Mouse (Mus musculus): ENCODE results near the gene Phf3.

GRCm38 (mm10) chr1:30772851-30773250 is 100.9 kb downstream of the Phf3 start:
- no peak for TF ChIP-seq CTCF (IDR thresholded peaks at IDR 0.05; ENCODE audit: insufficient read depth, low read depth, low read length)
- TF ChIP-seq POLR2A (IDR thresholded peaks at IDR 0.05; ENCODE audit: insufficient read depth, low read depth, low read length): no peak
